8 mouse cellular contexts compared by ENCODE assay signal in genomic region chr14:103720637-103721355, GRCm38 (mm10).
DNase-seq lines count a peak whose midpoint lies in the region; ATAC-seq and TF ChIP-seq lines count a peak whose summit lies in the region.

No protein-coding gene starts in this region.

- ATAC-seq in kidney, embryonic 14.5 days (ENCODE audit: low FRiP score, low TSS enrichment): 0 out of 2 replicates have a peak, but pooled peaks have one; percentile 21
- no peak for ATAC-seq in liver, postnatal 0 days

- TF ChIP-seq POLR2A in olfactory bulb, adult 2 months (IDR thresholded peaks at IDR 0.05; ENCODE audit: insufficient read depth, low read depth, low read length): no peak

- H3K27ac ChIP-seq in kidney, embryonic 14.5 days (ENCODE audit: low read depth, low read length): no peak overlapping the region
- H3K27ac ChIP-seq in liver, postnatal 0 days (ENCODE audit: low read depth): no peak overlapping the region
- H3K27ac ChIP-seq in olfactory bulb, adult 2 months (ENCODE audit: insufficient read depth, low read depth, low read length): no peak overlapping the region

- no peaks in the 10 kb centered on the region for H3K9me3 ChIP-seq in kidney, embryonic 14.5 days (ENCODE audit: control insufficient read depth, low read length)
- no peaks in the 10 kb centered on the region for H3K9me3 ChIP-seq in liver, postnatal 0 days (ENCODE audit: low read length)

- WGBS in kidney, embryonic 14.5 days: 56% methylated on average over 13 of the region's 13 CpGs
- 46% methylated on average over 13 of the region's 13 CpGs for WGBS in liver, postnatal 0 days (ENCODE audit: insufficient replicate concordance)
- WGBS in olfactory bulb, adult 2 months: 60% methylated on average over 13 of the region's 13 CpGs

- TF ChIP-seq CTCF in liver, postnatal 0 days (IDR thresholded peaks at IDR 0.05; ENCODE audit: low read depth): peak; percentile 59
- peak; percentile 35; the same call in 1 of the 2 replicates for TF ChIP-seq CTCF in olfactory bulb, adult 2 months (IDR thresholded peaks at IDR 0.05; ENCODE audit: insufficient read depth, low read depth, low read length)

- TF ChIP-seq EP300 in liver, postnatal 0 days (IDR thresholded peaks at IDR 0.05; ENCODE audit: low read depth): no peak

- H3K27me3 ChIP-seq in kidney, embryonic 14.5 days (ENCODE audit: control insufficient read depth, insufficient read depth, low read length): no peaks in the 10 kb centered on the region
- H3K27me3 ChIP-seq in liver, postnatal 0 days (ENCODE audit: insufficient read depth, low read length): no peaks in the 10 kb centered on the region

- no peaks in the 10 kb centered on the region for H3K36me3 ChIP-seq in kidney, embryonic 14.5 days (ENCODE audit: control insufficient read depth, insufficient read depth, low read length)
- no peaks in the 10 kb centered on the region for H3K36me3 ChIP-seq in liver, postnatal 0 days (replicated peaks; ENCODE audit: insufficient read depth, low read length)

- no peak overlapping the region for H3K4me3 ChIP-seq in kidney, embryonic 14.5 days (ENCODE audit: low read length)
- H3K4me3 ChIP-seq in liver, postnatal 0 days (ENCODE audit: low read depth, low read length): no peak overlapping the region
- no peak overlapping the region for H3K4me3 ChIP-seq in olfactory bulb, adult 2 months (ENCODE audit: insufficient read depth, low read depth, low read length)

- DNase-seq in urinary bladder, postnatal 14 days (ENCODE audit: low spot score): peak; percentile 62
- DNase-seq in urinary bladder, postnatal 4 days (ENCODE audit: low spot score in 2 of 2): no peak
- peak; percentile 32 for DNase-seq in cerebellum, adult 8-10 months
- peak; percentile 49 to 65 for DNase-seq in frontal cortex, postnatal 25 days (ENCODE audit: low spot score in 2 of 2)
- peak; percentile 76 for DNase-seq in liver, postnatal 0 days
- DNase-seq in urinary bladder, postnatal 10 days (ENCODE audit: low spot score): no peak

- H3K4me2 ChIP-seq in kidney, embryonic 14.5 days (replicated peaks; ENCODE audit: low read depth, low read length): no peak overlapping the region
- H3K4me2 ChIP-seq in liver, postnatal 0 days (ENCODE audit: low read depth, low read length): no peak overlapping the region

- peaks cover 3% of the 10 kb centered on the region; the same call in 1 of the 2 replicates for H3K4me1 ChIP-seq in kidney, embryonic 14.5 days (ENCODE audit: control insufficient read depth, insufficient read depth, low read length)
- peaks cover 4% of the 10 kb centered on the region; the same call in 1 of the 2 replicates for H3K4me1 ChIP-seq in liver, postnatal 0 days (ENCODE audit: insufficient read depth)
- no peaks in the 10 kb centered on the region for H3K4me1 ChIP-seq in olfactory bulb, adult 2 months (ENCODE audit: control insufficient read depth, insufficient read depth, low read length)

- no peak overlapping the region for H3K9ac ChIP-seq in kidney, embryonic 14.5 days (ENCODE audit: low read depth, low read length)
- H3K9ac ChIP-seq in liver, postnatal 0 days (replicated peaks): no peak overlapping the region

Comparison
In these comparisons a context has a peak if more than half of its experiments do, and no peak if none do; other contexts are left out.
1. DNase-seq: peak in urinary bladder, postnatal 14 days (single experiment), cerebellum, adult 8-10 months (single experiment), frontal cortex, postnatal 25 days (2 of 2) and liver, postnatal 0 days (single experiment); none in urinary bladder, postnatal 4 days (0 of 2) and urinary bladder, postnatal 10 days (single experiment).